Mouse (Mus musculus) right cerebral cortex, postnatal 10 days (tissue): ENCODE results near the gene Ikzf3.

ENCODE experiments used
- DNase-seq, 2 experiments: peaks; one replicate each; pipeline ENCODE4 v3.0.0; 2021; ENCODE audit warnings: low spot score in 2 of 2

Gene Ikzf3

DNA sequence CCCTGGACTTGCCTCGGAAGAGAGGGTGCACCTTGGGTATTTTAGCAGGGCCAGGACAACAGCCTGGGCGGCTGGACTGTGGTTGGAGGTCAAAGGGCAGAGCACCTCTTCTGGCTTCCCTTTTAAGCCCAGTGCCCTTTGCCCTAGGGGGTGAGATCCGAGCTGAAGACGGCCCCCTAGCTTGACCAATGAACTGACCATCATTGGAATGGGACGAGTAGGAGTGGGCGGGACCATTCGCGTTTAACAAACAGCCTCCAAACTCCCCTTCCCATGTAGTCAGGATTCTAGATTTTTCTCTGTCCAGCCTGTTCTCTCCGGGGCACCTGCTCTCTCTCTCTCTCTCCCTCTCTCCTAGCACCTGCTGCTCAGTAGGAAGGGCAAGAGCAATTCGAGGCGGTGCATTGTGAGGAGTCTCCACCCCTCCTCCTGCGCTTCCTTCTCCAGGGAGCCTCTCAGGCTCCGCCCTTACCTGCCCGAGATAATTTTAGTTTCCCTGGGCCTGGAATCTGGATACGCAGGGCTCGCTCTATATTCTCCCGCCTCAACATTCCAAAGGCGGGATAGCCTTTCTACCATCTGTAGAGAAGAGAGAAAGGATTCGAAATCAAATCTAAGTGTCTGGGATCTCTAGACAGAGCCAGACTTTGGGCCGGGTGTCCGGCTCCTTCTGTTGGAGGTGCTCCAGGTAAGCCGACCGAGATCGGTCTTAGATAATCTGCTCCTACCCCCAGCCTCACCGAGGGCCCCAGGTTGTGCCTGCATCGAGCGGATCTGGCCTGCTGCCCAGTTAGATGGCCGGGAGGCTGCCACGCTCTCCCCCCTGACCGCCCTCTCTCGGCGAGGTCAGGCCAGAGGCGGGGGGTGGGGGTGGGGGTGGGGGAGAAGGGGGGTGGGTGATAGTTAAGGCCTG, 99.0 kb downstream of the Ikzf3 start:
- DNase-seq = peak in 1 of 2 experiments; percentile 20

DNA sequence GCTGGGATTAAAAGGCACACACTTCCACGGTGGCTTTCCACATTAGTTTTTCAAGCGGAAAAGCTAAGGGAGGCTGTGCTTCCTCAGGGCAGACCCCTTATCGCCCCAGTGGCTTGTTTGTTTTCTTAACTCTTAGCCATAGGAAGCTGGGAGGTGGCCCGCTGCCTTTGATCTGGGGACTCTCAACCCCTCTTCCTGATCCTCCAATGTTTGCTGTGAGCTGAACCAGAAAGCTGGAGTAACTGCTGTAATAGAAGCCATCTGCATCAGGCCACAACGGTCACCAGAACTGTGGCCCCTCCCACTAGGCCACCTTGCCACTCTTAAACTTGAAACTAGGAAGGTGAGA, 99.6 kb downstream of the Ikzf3 start, which contains the start of gene Grb7:
Gene Grb7, plus strand, starts transcription at position 182 of the 349 bp plus-strand sequence.
- no peak for DNase-seq

- no peak for DNase-seq
Measured at GRCm38 (mm10) chr11:98445679-98446078, 100.2 kb downstream of the Ikzf3 start.

- no peak for DNase-seq
Measured at GRCm38 (mm10) chr11:98445238-98445637, 100.6 kb downstream of the Ikzf3 start.

GRCm38 (mm10) chr11:98443688-98444087, 102.1 kb downstream of the Ikzf3 start:
- DNase-seq = no peak

- peak; percentile 96 to 98 for DNase-seq
Measured at GRCm38 (mm10) chr11:98438331-98439158, 107.3 kb downstream of the Ikzf3 start, which contains the start of gene Mien1. Mien1 (minus strand) TSS chr11:98438991.

DNA sequence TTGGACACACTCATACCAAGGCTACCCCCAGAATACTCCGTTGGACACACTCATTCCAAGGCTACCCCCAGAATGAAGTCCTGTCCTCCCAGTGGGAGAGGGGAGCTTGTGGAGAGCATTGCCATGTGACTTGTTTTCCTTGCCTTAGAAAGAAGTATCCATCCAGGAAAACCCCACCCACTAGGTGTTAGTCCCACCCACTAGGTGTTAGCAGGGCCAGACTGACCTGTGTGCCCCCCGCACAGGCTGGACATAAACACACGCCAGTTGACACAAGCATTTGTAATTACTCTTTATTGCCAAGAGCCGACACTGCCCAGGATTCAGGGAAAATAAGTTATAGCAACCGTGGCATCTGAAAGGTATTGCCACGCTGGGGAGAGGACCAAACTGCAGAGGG, 108.4 kb downstream of the Ikzf3 start:
- no peak for DNase-seq

DNA sequence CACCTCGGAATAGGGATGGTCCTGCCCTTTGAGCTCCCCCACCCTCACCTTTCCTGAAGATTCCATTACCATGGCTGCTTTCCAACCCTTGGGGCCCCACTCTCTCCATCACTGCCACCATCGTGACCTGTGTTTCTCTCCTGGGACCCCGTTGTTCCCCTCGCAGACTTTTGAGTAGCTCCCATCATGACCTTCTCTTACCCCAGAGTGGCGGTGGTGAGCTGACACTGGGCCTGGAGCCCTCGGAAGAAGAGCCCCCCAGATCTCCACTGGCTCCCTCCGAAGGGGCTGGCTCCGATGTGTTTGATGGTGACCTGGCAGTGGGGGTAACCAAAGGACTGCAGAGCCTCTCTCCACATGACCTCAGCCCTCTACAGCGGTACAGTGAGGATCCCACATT, 110.1 kb downstream of the Ikzf3 start:
- no peak for DNase-seq

- DNase-seq = peak in 1 of 2 experiments; percentile 15
Measured at GRCm38 (mm10) chr11:98431743-98432502, 113.9 kb downstream of the Ikzf3 start.

DNA sequence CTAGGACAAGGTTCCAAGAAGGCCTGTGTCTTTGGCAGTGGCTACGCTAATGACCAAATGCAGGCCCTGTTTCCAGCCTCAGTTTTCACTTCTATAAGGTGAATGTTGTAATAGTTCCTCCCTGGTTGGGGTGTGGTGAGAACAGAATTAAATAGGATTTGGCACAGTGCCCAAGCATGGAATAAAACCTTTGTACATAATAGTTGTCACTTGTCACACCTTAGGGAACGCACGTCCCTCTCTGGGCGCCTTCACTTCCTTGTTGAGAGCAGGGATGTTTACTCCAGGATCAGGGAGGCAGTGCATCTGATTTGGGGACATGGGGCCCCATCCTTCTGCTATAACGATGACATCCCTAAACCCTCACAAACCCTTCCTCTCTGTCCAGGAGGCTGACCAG, 117.4 kb downstream of the Ikzf3 start:
- DNase-seq = no peak

DNA sequence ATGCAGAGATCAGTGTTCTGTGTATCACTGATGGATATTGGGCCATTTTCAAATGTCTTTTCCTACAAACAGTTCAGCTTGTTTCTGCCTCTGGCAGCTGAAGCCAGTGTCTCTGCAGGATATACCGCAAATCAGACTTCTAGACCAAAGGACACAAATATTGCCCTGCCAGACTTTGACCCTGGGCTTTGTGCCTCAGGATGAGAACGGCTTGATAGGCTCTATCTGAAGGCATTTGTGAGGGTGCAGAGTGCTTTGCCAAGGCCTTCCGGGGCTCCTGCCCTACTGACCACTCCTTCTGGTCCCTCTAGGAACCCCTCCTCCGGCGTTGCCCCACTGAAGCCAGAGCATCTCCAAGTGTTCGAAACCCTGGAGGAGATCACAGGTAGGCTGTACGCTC, 119.2 kb downstream of the Ikzf3 start:
- no peak for DNase-seq

GRCm38 (mm10) chr11:98418939-98419547, 126.8 kb downstream of the Ikzf3 start:
- no peak for DNase-seq

DNA sequence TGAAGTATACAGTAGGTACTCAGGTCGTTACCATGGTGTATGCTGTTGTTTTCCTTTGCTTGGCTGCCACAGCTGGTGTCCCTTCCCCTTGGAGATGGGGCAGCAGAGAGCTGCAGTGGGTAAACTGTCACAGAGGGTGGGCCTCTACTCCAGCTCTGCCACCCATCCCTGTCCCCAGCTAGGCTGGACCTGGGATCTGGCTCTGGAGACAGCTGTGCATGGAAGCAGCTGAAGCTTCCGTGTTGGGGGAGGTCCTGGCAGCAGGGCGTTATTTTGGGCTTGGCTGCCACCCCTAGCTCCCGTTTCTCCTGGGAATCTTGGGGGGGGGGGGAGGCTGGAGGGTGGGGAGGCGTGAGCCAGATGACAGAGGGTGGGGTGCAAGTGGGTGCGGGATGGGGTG, 127.6 kb downstream of the Ikzf3 start:
- DNase-seq = no peak

DNA sequence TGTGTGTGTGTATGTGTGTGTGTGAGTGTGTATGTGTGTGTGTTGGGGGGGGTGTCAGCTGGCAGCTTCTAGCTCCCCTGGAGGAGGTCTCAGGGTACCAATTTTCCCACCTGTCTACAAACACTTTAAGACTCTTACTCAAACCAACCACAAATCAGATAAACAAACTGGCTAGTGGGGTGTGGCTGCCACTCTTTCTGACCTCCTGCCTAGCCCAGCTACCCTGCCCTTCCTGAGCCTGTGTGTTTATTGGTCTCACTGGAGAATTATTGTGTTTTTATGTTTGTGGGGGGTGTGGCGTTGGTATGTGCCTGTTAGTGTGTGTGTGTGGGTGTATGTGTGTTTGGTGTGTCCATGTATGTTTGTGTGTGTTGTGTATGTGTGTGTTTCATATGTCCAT, 128.8 kb downstream of the Ikzf3 start:
- DNase-seq = no peak
